Mouse (Mus musculus): ENCODE measurements around the gene Utp14b.

GRCm38 (mm10) chr1:78609134-78609907, 48.5 kb upstream of the Utp14b start:
- TF ChIP-seq CTCF (IDR thresholded peaks at IDR 0.05; ENCODE audit: borderline replicate concordance, insufficient read depth, low read depth, low read length) (no peak), POLR2A (IDR thresholded peaks at IDR 0.05; ENCODE audit: borderline replicate concordance, insufficient read depth, low read length) (no peak)

Data from cerebellum, adult 2 months (tissue).